Mouse (Mus musculus) ovary, adult 18-20 months (tissue): ENCODE measurements at regions not wholly inside any gene's neighbourhood (a gene's known extent, or its start where the extent isn't known, plus 50 kb on each side); places are given as distances from the start of the nearest gene placed in this dataset.

Source experiments
- DNase-seq: peaks from one replicate; pipeline ENCODE4 v3.0.0; 2022; ENCODE audit warnings: low spot score, mixed read lengths

- DNase-seq: no peak
These were observed 104.2 kb downstream of the Dyrk2 start for GRCm38 (mm10) chr10:118765544-118766441.

DNA sequence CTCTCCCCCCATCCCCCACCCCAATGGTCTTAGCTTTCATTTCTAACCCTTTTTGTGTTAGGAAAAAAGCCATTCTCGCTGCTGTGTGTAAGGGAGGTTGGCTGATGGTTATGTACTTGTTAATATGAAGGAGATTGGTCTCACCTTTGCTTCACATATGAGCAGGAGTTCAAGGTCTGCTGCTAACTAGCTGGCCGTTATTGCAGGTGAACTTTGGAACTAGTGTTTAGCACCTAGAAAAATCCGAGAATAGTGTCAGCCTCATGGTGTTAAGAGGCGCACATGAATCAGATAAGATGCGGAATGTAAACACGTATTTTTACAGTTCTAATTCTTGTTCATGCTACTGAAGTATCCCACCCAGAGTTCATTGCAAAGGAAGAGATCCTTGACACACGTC is 103.2 kb downstream of the Dyrk2 start:
- no peak for DNase-seq

DNA sequence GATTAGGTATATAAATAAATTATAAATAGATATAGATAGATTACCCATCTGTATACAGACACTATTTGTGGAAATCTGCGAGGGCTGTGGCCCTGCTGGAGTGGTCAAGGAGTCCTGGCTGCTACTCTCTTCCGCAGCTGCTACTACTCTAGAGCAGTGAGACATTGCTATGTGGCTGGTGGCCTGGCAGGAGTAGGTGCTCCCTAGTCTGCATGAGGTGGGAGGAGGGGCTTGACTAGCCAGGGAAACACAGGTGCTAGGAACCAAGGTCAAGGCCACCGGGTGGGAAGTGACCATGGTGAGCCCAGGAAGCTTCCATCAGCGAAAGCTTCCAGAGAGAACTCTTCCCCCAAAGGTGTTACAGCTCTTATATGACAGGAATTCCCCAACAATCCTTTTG is 100.3 kb downstream of the Dyrk2 start:
- no peak for DNase-seq

DNA sequence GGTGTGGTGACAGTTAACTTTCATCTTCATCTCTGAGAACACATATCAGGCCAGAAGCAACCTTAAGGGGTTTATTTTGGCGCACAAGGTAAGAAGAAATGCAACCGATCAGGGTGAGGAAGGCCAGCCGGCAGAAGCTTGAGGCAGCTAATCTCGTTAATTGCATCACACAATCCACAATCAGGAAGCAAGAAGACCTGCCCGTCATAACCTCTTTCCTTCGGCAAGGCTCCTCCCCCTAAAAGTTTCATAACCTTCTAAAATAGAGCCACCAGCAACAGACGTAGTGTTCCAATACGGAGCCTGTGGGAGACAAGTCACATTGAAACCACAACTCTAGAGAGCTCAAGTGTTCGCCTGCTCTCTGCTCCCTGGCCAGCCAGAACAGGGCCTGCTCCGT is 91.4 kb downstream of the Dyrk2 start:
- DNase-seq: no peak

GRCm38 (mm10) chr10:118780831-118781569 is 89.0 kb downstream of the Dyrk2 start:
- no peak for DNase-seq

GRCm38 (mm10) chr10:118781811-118782232 is 88.2 kb downstream of the Dyrk2 start:
- DNase-seq: no peak

DNA sequence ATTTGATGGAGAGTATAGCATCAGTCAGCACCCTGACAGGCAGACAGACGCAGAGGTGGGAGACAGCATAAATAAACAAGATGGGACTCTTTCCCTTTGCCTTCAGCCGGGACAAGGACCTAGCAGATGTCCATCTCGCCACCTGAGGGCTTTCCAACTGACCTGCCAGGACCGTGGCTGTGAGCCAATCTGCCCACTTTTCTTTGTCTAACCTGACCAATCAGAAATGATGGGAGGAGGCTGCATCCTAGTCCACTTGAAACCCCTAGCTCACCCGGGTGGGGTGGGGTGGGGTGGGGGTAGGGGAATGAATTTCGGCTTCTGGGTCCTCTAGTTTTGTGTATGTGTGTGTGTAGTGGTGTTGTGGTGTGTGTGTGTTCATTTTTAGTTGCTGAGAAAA is 87.4 kb downstream of the Dyrk2 start:
- no peak for DNase-seq

DNA sequence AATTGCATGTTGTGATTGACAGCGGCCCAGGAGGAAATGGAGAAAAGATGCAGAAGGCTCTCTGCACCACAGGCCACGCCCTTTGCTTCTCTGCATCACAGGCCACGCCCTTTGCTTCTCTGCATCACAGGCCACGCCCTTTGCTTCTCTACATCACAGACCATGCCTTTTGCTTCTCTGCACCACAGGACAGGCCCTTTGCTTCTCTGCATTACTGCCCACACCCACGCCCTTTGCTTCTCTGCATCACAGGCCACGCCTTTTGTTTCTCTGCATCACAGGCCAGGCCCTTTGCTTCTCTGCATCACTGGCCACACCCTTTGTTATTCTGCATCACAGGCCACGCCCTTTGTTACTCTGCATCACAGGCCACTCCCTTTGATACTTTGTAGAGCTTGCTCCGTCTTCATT is 82.7 kb downstream of the Dyrk2 start:
- DNase-seq: no peak

DNA sequence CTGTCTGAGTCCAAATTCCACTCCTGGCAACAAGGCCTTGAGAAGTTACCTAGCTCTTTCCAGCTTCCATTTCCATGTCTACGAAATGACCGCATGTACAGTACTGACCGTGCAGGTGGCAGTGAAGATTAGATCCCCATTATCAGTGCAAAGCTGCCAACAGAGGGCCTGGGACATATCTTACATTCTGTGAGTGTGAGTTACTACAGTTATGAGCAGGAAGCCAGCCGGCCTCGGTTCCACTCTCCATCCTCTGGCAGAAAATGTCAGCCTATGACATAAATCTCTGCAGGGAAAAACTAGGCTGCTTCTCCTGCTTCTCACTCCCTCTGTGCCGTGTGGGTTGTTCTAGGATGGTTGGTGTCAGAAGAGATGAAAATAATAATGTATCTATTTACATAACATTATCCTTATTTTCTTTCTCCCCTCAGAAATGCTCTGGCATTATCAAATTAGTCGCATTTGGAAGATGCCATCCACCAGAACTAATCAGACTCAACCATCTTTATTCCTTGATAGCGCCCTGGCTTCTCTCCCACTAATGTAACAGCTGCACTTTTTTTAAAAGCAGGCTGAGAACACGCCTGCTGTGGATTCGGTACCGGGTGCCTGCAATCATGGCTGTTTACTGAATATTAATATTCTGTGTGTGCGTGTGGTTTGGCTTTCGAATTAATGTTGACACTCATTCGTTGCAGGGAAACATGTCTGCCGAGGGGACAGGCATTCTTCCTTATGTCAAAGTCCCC is 77.5 kb downstream of the Dyrk2 start:
- DNase-seq: no peak

GRCm38 (mm10) chr10:118793794-118794193 is 76.2 kb downstream of the Dyrk2 start:
- no peak for DNase-seq

- no peak for DNase-seq
These were observed 75.5 kb downstream of the Dyrk2 start for GRCm38 (mm10) chr10:118794395-118795060.

- DNase-seq: no peak
These were observed 75.0 kb downstream of the Dyrk2 start for GRCm38 (mm10) chr10:118795061-118795407.

DNA sequence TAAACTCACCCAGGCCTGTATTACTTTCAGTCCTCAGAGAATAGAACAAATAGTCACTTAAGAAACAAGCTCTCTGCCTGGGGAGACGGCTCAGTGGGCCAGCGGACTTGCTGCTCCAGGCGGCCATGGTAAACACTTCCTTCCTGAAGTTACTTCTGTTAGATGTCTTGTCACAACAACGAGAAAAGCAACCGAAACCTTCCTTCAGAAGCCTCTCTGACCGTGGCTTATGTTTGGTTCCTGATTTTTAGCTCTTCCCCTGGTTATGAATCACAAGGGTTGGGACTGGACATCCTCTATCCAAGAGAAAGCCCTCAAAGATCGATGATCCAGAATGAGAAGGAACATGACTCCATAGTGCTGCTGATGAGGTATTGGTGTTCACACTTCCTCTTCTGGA is 73.5 kb downstream of the Dyrk2 start:
- no peak for DNase-seq

DNA sequence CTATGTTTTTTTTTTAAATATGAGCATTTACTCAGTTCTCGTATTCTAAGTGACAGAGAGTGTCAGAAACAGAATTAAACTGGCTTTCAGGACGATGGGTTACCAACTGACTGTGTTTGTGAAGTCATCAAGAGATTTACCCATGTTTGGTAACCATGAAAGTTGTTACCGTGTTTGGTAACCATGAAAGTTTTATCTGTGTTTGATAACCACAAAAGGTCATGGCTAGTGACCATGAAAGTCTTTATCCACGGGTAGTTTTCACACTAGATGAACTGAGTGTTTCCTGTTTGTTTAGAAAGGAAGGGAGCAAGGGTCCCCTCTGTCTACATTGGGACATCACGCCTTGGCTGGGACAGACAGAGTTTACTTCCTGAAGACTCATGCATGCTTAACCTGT is 72.8 kb downstream of the Dyrk2 start:
- DNase-seq: no peak

- no peak for DNase-seq
These were observed 70.2 kb downstream of the Dyrk2 start for GRCm38 (mm10) chr10:118799767-118800166.

GRCm38 (mm10) chr10:118803922-118804557 is 66.0 kb downstream of the Dyrk2 start:
- no peak for DNase-seq

GRCm38 (mm10) chr10:118804574-118804973 is 65.4 kb downstream of the Dyrk2 start:
- DNase-seq: no peak
